Mouse (Mus musculus): ENCODE results near the gene Kif3a.

GRCm38 (mm10) chr11:53532231-53532620 lies 35.0 kb upstream of the Kif3a start:
- TF ChIP-seq CTCF (IDR thresholded peaks at IDR 0.05; ENCODE audit: control insufficient read depth, insufficient read depth, low read length): no peak
- no peak for TF ChIP-seq POLR2A (IDR thresholded peaks at IDR 0.05; ENCODE audit: borderline replicate concordance, control insufficient read depth, low read depth, low read length)

All from bone marrow, adult 2 months (tissue).